Mouse (Mus musculus) kidney, embryonic 16.5 days (tissue): Measurements from ENCODE around the gene Olfr183. TPM values are rescaled to one million over a fixed set of nuclear protein-coding genes. Genes with fewer than 3 reads are reported as not detected.

Source experiments
- polyA plus RNA-seq: library from polyadenylated mRNA; unstranded; fragments of >200 nt; fragmentation: Nextera tagmentation; extraction: Ambion mirVana; gene quantifications from 2 replicates; pipeline ENCODE4 v1.2.1, GENCODE M21; 2015

The Olfr183 gene
- polyA plus RNA-seq, 1 experiment from 2014 or later, result not detected

Other genes with a start within 250 kb of the Olfr183 start
- gene Olfr172, start 232.2 kb upstream of the Olfr183 start, polyA plus RNA-seq, result not detected in 2 replicates
- gene Olfr173, start 195.1 kb upstream of the Olfr183 start, polyA plus RNA-seq, result not detected in 2 replicates
- gene Olfr175-ps1, start 168.6 kb upstream of the Olfr183 start, polyA plus RNA-seq, result not detected in 2 replicates
- gene Olfr177, start 120.6 kb upstream of the Olfr183 start, polyA plus RNA-seq, result not detected in 2 replicates
- gene Olfr178, start 103.3 kb upstream of the Olfr183 start, polyA plus RNA-seq, result not detected in 2 replicates
- not detected in 2 replicates for gene Olfr181, start 66.6 kb upstream of the Olfr183 start, polyA plus RNA-seq
- gene Olfr180, start 66.0 kb upstream of the Olfr183 start, polyA plus RNA-seq, result not detected in 2 replicates
- not detected in 2 replicates for gene Olfr186, start 34.9 kb downstream of the Olfr183 start, polyA plus RNA-seq
- gene Olfr187, start 44.4 kb downstream of the Olfr183 start, polyA plus RNA-seq, result not detected in 2 replicates
- not detected in 2 replicates for gene Olfr190, start 82.6 kb downstream of the Olfr183 start, polyA plus RNA-seq
- not detected in 2 replicates for gene Olfr191, start 94.5 kb downstream of the Olfr183 start, polyA plus RNA-seq
- not detected in 2 replicates for gene Olfr193, start 116.5 kb downstream of the Olfr183 start, polyA plus RNA-seq
- not detected in 2 replicates for gene Olfr194, start 125.7 kb downstream of the Olfr183 start, polyA plus RNA-seq
- not detected in 2 replicates for gene Olfr195, start 151.7 kb downstream of the Olfr183 start, polyA plus RNA-seq
- not detected in 2 replicates for gene Olfr196, start 175.1 kb downstream of the Olfr183 start, polyA plus RNA-seq
- not detected in 2 replicates for gene Olfr198, start 208.2 kb downstream of the Olfr183 start, polyA plus RNA-seq
- gene Olfr199, start 224.4 kb downstream of the Olfr183 start, polyA plus RNA-seq, result not detected in 2 replicates